Mouse (Mus musculus): ENCODE data around the gene Gm826. TPM values are rescaled to one million over a fixed set of nuclear protein-coding genes. Genes with fewer than 3 reads are reported as not detected.

The Gm826 gene
- polyA plus RNA-seq, 1 experiment from 2014 or later = 0.93 TPM

GRCm38 (mm10) chr2:160321829-160322228, 12.1 kb downstream of the Gm826 start:
- WGBS = 29% methylated on average over 4 of the region's 4 CpGs

GRCm38 (mm10) chr2:160318255-160318654, 15.7 kb downstream of the Gm826 start:
- no peaks in the 10 kb centered on the region for H3K9me3 ChIP-seq (replicated peaks)
- no peaks in the 10 kb centered on the region for H3K36me3 ChIP-seq
- H3K27me3 ChIP-seq = peaks cover 10% of the 10 kb centered on the region; the same call in 1 of the 2 replicates
- peaks cover 20% of the 10 kb centered on the region for H3K4me1 ChIP-seq
- ATAC-seq (replicated peaks; ENCODE audit: low FRiP score) = no peak
- no peak overlapping the region for H3K4me3 ChIP-seq (replicated peaks)
- 27% methylated on average over 4 of the region's 4 CpGs for WGBS
- H3K27ac ChIP-seq = no peak overlapping the region
- H3K9ac ChIP-seq = no peak overlapping the region
- no peak overlapping the region for H3K4me2 ChIP-seq

More at GRCm38 (mm10) chr2:160321829-160322228, 12.1 kb downstream of the Gm826 start:
- ATAC-seq (replicated peaks; ENCODE audit: low FRiP score) = no peak
- no peaks in the 10 kb centered on the region for H3K36me3 ChIP-seq
- no peak overlapping the region for H3K27ac ChIP-seq
- no peak overlapping the region for H3K9ac ChIP-seq
- H3K4me1 ChIP-seq = peaks cover 12% of the 10 kb centered on the region
- H3K4me2 ChIP-seq = no peak overlapping the region
- H3K4me3 ChIP-seq (replicated peaks) = no peak overlapping the region
- no peaks in the 10 kb centered on the region for H3K9me3 ChIP-seq (replicated peaks)
- peaks cover 8% of the 10 kb centered on the region; the same call in 1 of the 2 replicates for H3K27me3 ChIP-seq

- Histone ChIP-seq H3K4me3 (replicated peaks) (no peak overlapping the region), H3K27ac (no peak overlapping the region), H3K9me3 (replicated peaks) (no peaks in the 10 kb centered on the region), H3K4me2 (no peak overlapping the region), H3K9ac (no peak overlapping the region), H3K4me1 (peaks cover 15% of the 10 kb centered on the region), H3K27me3 (peaks cover 9% of the 10 kb centered on the region; the same call in 1 of the 2 replicates), H3K36me3 (no peaks in the 10 kb centered on the region)
- WGBS = 40% methylated on average over 12 of the region's 12 CpGs
- no peak for ATAC-seq (replicated peaks; ENCODE audit: low FRiP score)
Measured at GRCm38 (mm10) chr2:160313595-160314007, 20.4 kb downstream of the Gm826 start.

- no peak overlapping the region for H3K27ac ChIP-seq
- H3K4me3 ChIP-seq (replicated peaks) = no peak overlapping the region
- no peaks in the 10 kb centered on the region for H3K4me1 ChIP-seq
- H3K36me3 ChIP-seq = no peaks in the 10 kb centered on the region
- no peaks in the 10 kb centered on the region for H3K9me3 ChIP-seq (replicated peaks)
- 93% methylated on average over 3 of the region's 3 CpGs for WGBS
- H3K27me3 ChIP-seq = peaks cover 3% of the 10 kb centered on the region; the same call in 1 of the 2 replicates
- no peak overlapping the region for H3K9ac ChIP-seq
- no peak for ATAC-seq (replicated peaks; ENCODE audit: low FRiP score)
- H3K4me2 ChIP-seq = no peak overlapping the region
Measured at GRCm38 (mm10) chr2:160305070-160305469, 28.9 kb downstream of the Gm826 start.

- Histone ChIP-seq H3K36me3 (no peaks in the 10 kb centered on the region), H3K27me3 (peaks cover 3% of the 10 kb centered on the region; the same call in 1 of the 2 replicates), H3K27ac (no peak overlapping the region), H3K9me3 (replicated peaks) (no peaks in the 10 kb centered on the region), H3K4me3 (replicated peaks) (no peak overlapping the region), H3K9ac (no peak overlapping the region), H3K4me2 (no peak overlapping the region), H3K4me1 (no peaks in the 10 kb centered on the region)
- ATAC-seq (replicated peaks; ENCODE audit: low FRiP score) = no peak
- 76% methylated on average over 2 of the region's 2 CpGs for WGBS
Measured at GRCm38 (mm10) chr2:160303992-160304391, 30.0 kb downstream of the Gm826 start.

GRCm38 (mm10) chr2:160302013-160302412, 31.9 kb downstream of the Gm826 start:
- H3K4me3 ChIP-seq (replicated peaks) = no peak overlapping the region
- WGBS = 65% methylated on average over 4 of the region's 4 CpGs
- H3K9me3 ChIP-seq (replicated peaks) = no peaks in the 10 kb centered on the region
- ATAC-seq (replicated peaks; ENCODE audit: low FRiP score) = no peak
- no peak overlapping the region for H3K4me2 ChIP-seq
- no peaks in the 10 kb centered on the region for H3K4me1 ChIP-seq
- peaks cover 6% of the 10 kb centered on the region for H3K27me3 ChIP-seq
- H3K9ac ChIP-seq = no peak overlapping the region
- no peaks in the 10 kb centered on the region for H3K36me3 ChIP-seq
- H3K27ac ChIP-seq = no peak overlapping the region

GRCm38 (mm10) chr2:160298586-160298985, 35.4 kb downstream of the Gm826 start:
- Histone ChIP-seq H3K4me3 (replicated peaks) (no peak overlapping the region), H3K9me3 (replicated peaks) (no peaks in the 10 kb centered on the region), H3K4me2 (no peak overlapping the region), H3K9ac (no peak overlapping the region), H3K4me1 (no peaks in the 10 kb centered on the region), H3K27ac (no peak overlapping the region), H3K27me3 (peaks cover 8% of the 10 kb centered on the region), H3K36me3 (no peaks in the 10 kb centered on the region)
- no peak for ATAC-seq (replicated peaks; ENCODE audit: low FRiP score)

- ATAC-seq (replicated peaks; ENCODE audit: low FRiP score) = peak; percentile 83
Measured at GRCm38 (mm10) chr2:160288538-160289151, 45.3 kb downstream of the Gm826 start.

GRCm38 (mm10) chr2:160275959-160276657, 57.9 kb downstream of the Gm826 start:
- Histone ChIP-seq H3K9ac (no peak overlapping the region), H3K27ac (no peak overlapping the region), H3K4me1 (no peaks in the 10 kb centered on the region), H3K36me3 (no peaks in the 10 kb centered on the region), H3K27me3 (peaks cover 10% of the 10 kb centered on the region; the same call in 1 of the 2 replicates), H3K9me3 (replicated peaks) (no peaks in the 10 kb centered on the region), H3K4me2 (no peak overlapping the region), H3K4me3 (replicated peaks) (no peak overlapping the region)
- ATAC-seq (replicated peaks; ENCODE audit: low FRiP score) = no peak
- WGBS = 78% methylated on average over 5 of the region's 5 CpGs

More at GRCm38 (mm10) chr2:160288538-160289151, 45.3 kb downstream of the Gm826 start:
- Histone ChIP-seq H3K9me3 (replicated peaks) (no peaks in the 10 kb centered on the region), H3K4me1 (no peaks in the 10 kb centered on the region), H3K4me2 (no peak overlapping the region), H3K27me3 (0 out of 2 replicates have a peak, but pooled peaks cover 3% of the 10 kb centered on the region), H3K27ac (peak overlapping the region; percentile 41; the same call in 1 of the 2 replicates), H3K9ac (no peak overlapping the region), H3K4me3 (replicated peaks) (no peak overlapping the region), H3K36me3 (no peaks in the 10 kb centered on the region)
- WGBS = 44% methylated on average over 10 of the region's 10 CpGs

GRCm38 (mm10) chr2:160267828-160268453, 66.0 kb downstream of the Gm826 start:
- no peaks in the 10 kb centered on the region for H3K4me1 ChIP-seq
- whole genome bisulfite sequencing = 81% methylated on average over 11 of the region's 11 CpGs

GRCm38 (mm10) chr2:160263861-160264260, 70.1 kb downstream of the Gm826 start:
- no peak overlapping the region for H3K4me3 ChIP-seq (replicated peaks)
- no peak overlapping the region for H3K4me2 ChIP-seq
- no peak overlapping the region for H3K9ac ChIP-seq
- no peaks in the 10 kb centered on the region for H3K36me3 ChIP-seq
- no peaks in the 10 kb centered on the region for H3K27me3 ChIP-seq
- no peak overlapping the region for H3K27ac ChIP-seq
- H3K4me1 ChIP-seq = no peaks in the 10 kb centered on the region
- ATAC-seq (replicated peaks; ENCODE audit: low FRiP score) = no peak
- 87% methylated on average over 8 of the region's 8 CpGs for WGBS
- no peaks in the 10 kb centered on the region for H3K9me3 ChIP-seq (replicated peaks)

More at GRCm38 (mm10) chr2:160267828-160268453, 66.0 kb downstream of the Gm826 start:
- Histone ChIP-seq H3K27ac (no peak overlapping the region), H3K4me3 (replicated peaks) (no peak overlapping the region), H3K9me3 (replicated peaks) (no peaks in the 10 kb centered on the region), H3K36me3 (no peaks in the 10 kb centered on the region), H3K27me3 (peaks cover 4% of the 10 kb centered on the region; the same call in 1 of the 2 replicates), H3K9ac (no peak overlapping the region), H3K4me2 (no peak overlapping the region)
- ATAC-seq (replicated peaks; ENCODE audit: low FRiP score) = no peak

GRCm38 (mm10) chr2:160261538-160261937, 72.4 kb downstream of the Gm826 start:
- Histone ChIP-seq H3K9me3 (replicated peaks) (no peaks in the 10 kb centered on the region), H3K27me3 (no peaks in the 10 kb centered on the region), H3K4me2 (no peak overlapping the region), H3K4me3 (replicated peaks) (no peak overlapping the region), H3K27ac (no peak overlapping the region), H3K9ac (no peak overlapping the region), H3K36me3 (no peaks in the 10 kb centered on the region), H3K4me1 (no peaks in the 10 kb centered on the region)
- no peak for ATAC-seq (replicated peaks; ENCODE audit: low FRiP score)
- WGBS = 68% methylated on average over 3 of the region's 3 CpGs
